9 mouse cellular contexts compared by ENCODE assay signal in genomic region chr2:172477860-172478259, GRCm38 (mm10). TPM values are rescaled to one million over a fixed set of nuclear protein-coding genes. Genes with fewer than 3 reads are reported as not detected.
DNase-seq lines count a peak whose midpoint lies in the region; ATAC-seq and TF ChIP-seq lines count a peak whose summit lies in the region.
"Had no signal": no experiment of that assay in that cellular context is flagged by ENCODE, and none has a peak within 500 bp of the region (broad histone marks: within the 10 kb centered on the region; RNA-seq: fewer than 3 reads in every experiment).

No protein-coding gene starts in this region.

- H3K4me3 ChIP-seq in E14TG2a.4 (replicated peaks; ENCODE audit: low read length): no peak overlapping the region
- H3K4me3 ChIP-seq in heart, embryonic 14.5 days (ENCODE audit: control insufficient read depth in 1 of 2, insufficient read depth in 1 of 2, low read depth in 1 of 2, low read length in 2 of 2): peak overlapping the region; percentile 31 to 35
- no peak overlapping the region for H3K4me3 ChIP-seq in midbrain, embryonic 11.5 days (ENCODE audit: low read depth, low read length)
- H3K4me3 ChIP-seq: limb, embryonic 12.5 days had no signal

- TF ChIP-seq CTCF in E14TG2a.4 (conservative IDR thresholded peaks at IDR 0.05; ENCODE audit: low read length): peak; percentile 64

- peaks cover 34% of the 10 kb centered on the region for H3K4me1 ChIP-seq in E14TG2a.4 (replicated peaks; ENCODE audit: low read depth, low read length)
- H3K4me1 ChIP-seq in heart, embryonic 14.5 days (ENCODE audit: control insufficient read depth in 2 of 2, insufficient read depth in 2 of 2, low read length in 2 of 2): peaks cover 7 to 15% of the 10 kb centered on the region in 2 experiments
- no peaks in the 10 kb centered on the region for H3K4me1 ChIP-seq in midbrain, embryonic 11.5 days (ENCODE audit: control insufficient read depth, insufficient read depth, low read length)

- H3K27ac ChIP-seq in heart, embryonic 14.5 days (replicated peaks in 1 of 2; ENCODE audit: control insufficient read depth in 1 of 2, insufficient read depth in 1 of 2, low read depth in 2 of 2, low read length in 2 of 2): peak overlapping the region; percentile 34 to 83; a peak in 3 of 4 replicates
- H3K27ac ChIP-seq in midbrain, embryonic 11.5 days (ENCODE audit: low read depth, low read length): no peak overlapping the region
- H3K27ac ChIP-seq: limb, embryonic 12.5 days had no signal

- no peaks in the 10 kb centered on the region for H3K36me3 ChIP-seq in E14TG2a.4 (ENCODE audit: insufficient read depth, low read length)
- H3K36me3 ChIP-seq in heart, embryonic 14.5 days (ENCODE audit: control insufficient read depth, insufficient read depth, low read length): no peaks in the 10 kb centered on the region
- no peaks in the 10 kb centered on the region for H3K36me3 ChIP-seq in midbrain, embryonic 11.5 days (ENCODE audit: control insufficient read depth, insufficient read depth, low read length)
- H3K36me3 ChIP-seq: limb, embryonic 12.5 days had no signal

- DNase-seq in heart, adult 9 months (ENCODE audit: low spot score in 2 of 2): peak; percentile 25 to 36
- no peak for DNase-seq in heart, adult 8-10 months (ENCODE audit: low spot score)
- DNase-seq in cerebellum, postnatal 10 days: peak; percentile 71 to 80
- DNase-seq in layer of hippocampus, postnatal 10 days (ENCODE audit: low spot score in 2 of 2): peak; percentile 60 to 70
- DNase-seq in midbrain, embryonic 11.5 days (ENCODE audit: low spot score, missing footprints): peak; percentile 91
- DNase-seq in thymus, postnatal 14 days: peak; percentile 57

- H3K27me3 ChIP-seq in E14TG2a.4 (ENCODE audit: insufficient read depth, low read length): no peaks in the 10 kb centered on the region; the same call in 1 of the 2 replicates
- H3K27me3 ChIP-seq in heart, embryonic 14.5 days (ENCODE audit: control insufficient read depth, insufficient read depth, low read length): no peaks in the 10 kb centered on the region
- H3K27me3 ChIP-seq in midbrain, embryonic 11.5 days (ENCODE audit: control insufficient read depth, insufficient read depth, low read length): no peaks in the 10 kb centered on the region

- 5% methylated on average over 2 of the region's 2 CpGs for WGBS in heart, embryonic 14.5 days
- 4% methylated on average over 2 of the region's 2 CpGs for WGBS in midbrain, embryonic 11.5 days

- H3K9me3 ChIP-seq in E14TG2a.4 (ENCODE audit: low read length): no peaks in the 10 kb centered on the region
- no peaks in the 10 kb centered on the region for H3K9me3 ChIP-seq in heart, embryonic 14.5 days (ENCODE audit: control insufficient read depth, low read length)
- no peaks in the 10 kb centered on the region for H3K9me3 ChIP-seq in midbrain, embryonic 11.5 days (ENCODE audit: control insufficient read depth, low read length)
- H3K9me3 ChIP-seq: limb, embryonic 12.5 days had no signal

- peak overlapping the region; percentile 63 for H3K9ac ChIP-seq in heart, embryonic 14.5 days (ENCODE audit: low read length)
- H3K9ac ChIP-seq in midbrain, embryonic 11.5 days (ENCODE audit: low read length): no peak overlapping the region
- H3K9ac ChIP-seq: limb, embryonic 12.5 days had no signal

- peak overlapping the region; percentile 67 for H3K4me2 ChIP-seq in heart, embryonic 14.5 days (ENCODE audit: low read length)
- H3K4me2 ChIP-seq in midbrain, embryonic 11.5 days: no peak overlapping the region
- H3K4me2 ChIP-seq: limb, embryonic 12.5 days had no signal

- peak; percentile 6; the same call in 1 of the 2 replicates for ATAC-seq in heart, embryonic 14.5 days (ENCODE audit: insufficient number of reproducible peaks, insufficient read depth, low FRiP score, low read depth)
- peak; percentile 54 for ATAC-seq in midbrain, embryonic 11.5 days (ENCODE audit: low FRiP score)

RNA-seq across cellular contexts. Expression of gene Fam209, which starts 5.5 kb away (rescaled TPM):
- not detected for total RNA-seq in heart, adult 8-10 months (2022)
- 0.31 TPM in 1 of 2 replicates, not detected in the other for polyA plus RNA-seq in heart, embryonic 14.5 days (2014; fragmentation: Nextera tagmentation; extraction: Ambion mirVana)
- not detected for total RNA-seq in layer of hippocampus, postnatal 10 days (2021)
- 0.65 TPM in 1 of 2 replicates, not detected in the other for polyA plus RNA-seq in midbrain, embryonic 11.5 days (2014; fragmentation: Nextera tagmentation; extraction: Ambion mirVana)
- polyA plus RNA-seq: limb, embryonic 12.5 days had no signal

RNA-seq across cellular contexts. Expression of gene Gcnt7, which starts 19.5 kb away (rescaled TPM):
- not detected for total RNA-seq in heart, adult 8-10 months (2022)
- 0.61 and 0.71 TPM in 2 replicates for polyA plus RNA-seq in heart, embryonic 14.5 days (2014; fragmentation: Nextera tagmentation; extraction: Ambion mirVana)
- total RNA-seq in layer of hippocampus, postnatal 10 days (2021): not detected
- 0.84 and 0.86 TPM in 2 replicates for polyA plus RNA-seq in midbrain, embryonic 11.5 days (2014; fragmentation: Nextera tagmentation; extraction: Ambion mirVana)

RNA-seq across cellular contexts. Expression of gene Rtf2, which starts 37.5 kb away (rescaled TPM):
- 10 to 100 TPM; 30.2 to 38.1 (median 31.4) TPM for total RNA-seq in heart, adult 8-10 months (2022)
- polyA plus RNA-seq in heart, embryonic 14.5 days (2014; fragmentation: Nextera tagmentation; extraction: Ambion mirVana): 48.3 and 49.5 TPM in 2 replicates
- total RNA-seq in layer of hippocampus, postnatal 10 days (2021): 10 to 100 TPM; 58.4 to 59.6 TPM
- polyA plus RNA-seq in midbrain, embryonic 11.5 days (2014; fragmentation: Nextera tagmentation; extraction: Ambion mirVana): 86.8 and 94.7 TPM in 2 replicates

Comparison
In these comparisons a context has a peak if more than half of its experiments do, and no peak if none do; other contexts are left out.
1. H3K4me3 ChIP-seq: peak in heart, embryonic 14.5 days (2 of 2); none in E14TG2a.4 (single experiment) and midbrain, embryonic 11.5 days (single experiment).